Mouse (Mus musculus) ES-Bruce4 (cell line): ENCODE measurements around the gene Sfxn3.

Experiments used
- CTCF ChIP-seq: IDR thresholded peaks from one replicate; pipeline ENCODE4 v1.8.1; 2011; ENCODE audit warnings: low read depth, low read length
- EP300 ChIP-seq: IDR thresholded peaks from 2 replicates; pipeline ENCODE4 v1.6.1; 2011; ENCODE audit warnings: low read depth, low read length; ENCODE audit not compliant: insufficient read depth
- POLR2A ChIP-seq: IDR thresholded peaks from one replicate; pipeline ENCODE4 v1.8.1; 2011; ENCODE audit warnings: low read length; ENCODE audit not compliant: insufficient read depth

DNA sequence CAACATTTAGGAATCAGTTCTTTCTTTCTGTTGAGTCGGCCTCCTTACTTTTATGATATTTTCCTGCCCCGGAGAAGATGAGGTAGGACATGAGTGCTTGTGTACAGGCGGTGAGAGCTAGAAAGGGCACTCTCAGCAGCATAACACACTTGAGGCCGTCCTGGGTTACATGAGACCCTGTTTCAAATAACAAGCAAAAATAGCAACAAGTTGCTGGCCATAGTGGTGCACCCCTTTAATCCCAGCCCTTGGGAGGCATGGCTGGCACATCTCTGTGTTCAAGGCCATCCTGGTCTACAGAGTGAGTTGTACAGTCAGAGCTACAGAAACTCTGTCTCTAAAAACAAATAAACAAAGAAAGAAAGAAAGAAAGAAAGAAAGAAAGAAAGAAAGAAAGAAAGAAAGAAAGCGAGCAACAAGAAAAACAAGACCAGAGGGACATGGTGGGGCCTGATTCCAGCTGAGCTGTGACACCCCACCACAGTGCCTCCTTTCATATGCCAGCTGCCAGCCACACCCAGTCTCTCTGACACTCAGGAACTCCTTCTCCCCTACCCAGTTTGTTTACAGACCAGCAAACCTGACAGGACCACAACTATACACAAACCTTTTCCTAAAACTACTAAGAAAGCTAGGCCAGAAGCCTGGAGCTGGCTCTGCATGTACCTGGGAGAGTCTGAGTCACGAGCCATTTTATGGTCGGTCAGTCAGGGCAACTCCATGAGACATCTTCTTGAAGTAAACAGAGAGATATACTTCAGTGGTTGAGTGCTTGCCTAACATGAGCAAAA lies 9.8 kb downstream of the Sfxn3 start:
- TF ChIP-seq POLR2A (no peak), CTCF (no peak), EP300 (no peak)
